Mouse (Mus musculus) stomach, embryonic 14.5 days (tissue): Measurements from ENCODE around the gene Epha4. TPM values are rescaled to one million over a fixed set of nuclear protein-coding genes. Genes with fewer than 3 reads are reported as not detected.

Source experiments
- ATAC-seq: fragments of 200-750 bp; cut with Nextera tagmentation; 2 replicates; pipeline ENCODE4 v1.8.0; 2017; ENCODE audit warnings: low read depth, moderate TSS enrichment; ENCODE audit not compliant: insufficient number of reproducible peaks, insufficient read depth, low FRiP score
- H3K27ac ChIP-seq: fragments of 300-500 bp; sonication (generic); 2 replicates; pipeline ENCODE4 v1.5.1; 2014; ENCODE audit warnings: mild to moderate bottlenecking, low read length, moderate library complexity, mixed read lengths
- H3K27me3 ChIP-seq: fragments of 300-500 bp; sonication (generic); 2 replicates; pipeline ENCODE4 v1.6.1; 2014; ENCODE audit warnings: low read length, control low read depth, mixed read lengths; ENCODE audit not compliant: control insufficient read depth, insufficient read depth
- H3K36me3 ChIP-seq: fragments of 300-500 bp; sonication (generic); 2 replicates; pipeline ENCODE4 v1.6.1; 2014; ENCODE audit warnings: mild to moderate bottlenecking, control low read depth, low read length, moderate library complexity, mixed read lengths; ENCODE audit not compliant: control insufficient read depth, insufficient read depth
- H3K4me1 ChIP-seq: fragments of 300-500 bp; sonication (generic); 2 replicates; pipeline ENCODE4 v1.6.1; 2014; ENCODE audit warnings: low read length, control low read depth, mixed read lengths; ENCODE audit not compliant: control insufficient read depth, insufficient read depth
- H3K4me2 ChIP-seq: fragments of 300-500 bp; sonication (generic); replicated peaks from 2 replicates; pipeline ENCODE4 v1.6.1; 2014; ENCODE audit warnings: low read depth, low read length, control low read depth
- H3K4me3 ChIP-seq: fragments of 300-500 bp; sonication (generic); 2 replicates; pipeline ENCODE4 v1.5.1; 2014; ENCODE audit warnings: low read depth, low read length, control low read depth
- H3K9ac ChIP-seq: fragments of 300-500 bp; sonication (generic); replicated peaks from 2 replicates; pipeline ENCODE4 v1.6.1; 2014; ENCODE audit warnings: low read depth, mild to moderate bottlenecking, control low read depth, low read length, moderate library complexity, mixed read lengths
- H3K9me3 ChIP-seq: fragments of 300-500 bp; sonication (generic); 2 replicates; pipeline ENCODE4 v1.6.1; 2016; ENCODE audit warnings: low read depth, low read length, control low read depth; ENCODE audit not compliant: control insufficient read depth
- WGBS: fragments of 180-500 bp; shearing (Covaris S2); extraction: QIAGEN DNeasy Blood & Tissue Kit; methylation state at CpG from one replicate; pipeline ENCODE4 v1.1.7; 2014; 5-methylcytosine and 5-hydroxymethylcytosine counted together
- microRNA-seq: library from miRNA; unstranded; fragments of <30 nt; microRNA quantifications from one replicate; pipeline ENCODE4, GENCODE M21; 2016
- polyA plus RNA-seq: library from polyadenylated mRNA; unstranded; fragments of >200 nt; fragmentation: Nextera tagmentation; extraction: Ambion mirVana; gene quantifications from 2 replicates; pipeline ENCODE4 v1.2.1, GENCODE M21; 2014

Gene Epha4
- polyA plus RNA-seq, 1 experiment from 2014 or later = 18.2 TPM

GRCm38 (mm10) chr1:77343792-77344191 lies 171.1 kb downstream of the Epha4 start:
- Histone ChIP-seq H3K27me3 (no peaks in the 10 kb centered on the region), H3K4me3 (no peak overlapping the region), H3K9me3 (no peaks in the 10 kb centered on the region), H3K4me1 (no peaks in the 10 kb centered on the region), H3K9ac (no peak overlapping the region), H3K27ac (no peak overlapping the region), H3K4me2 (no peak overlapping the region), H3K36me3 (no peaks in the 10 kb centered on the region)
- 75% methylated on average over 4 of the region's 4 CpGs for WGBS
- no peak for ATAC-seq

DNA sequence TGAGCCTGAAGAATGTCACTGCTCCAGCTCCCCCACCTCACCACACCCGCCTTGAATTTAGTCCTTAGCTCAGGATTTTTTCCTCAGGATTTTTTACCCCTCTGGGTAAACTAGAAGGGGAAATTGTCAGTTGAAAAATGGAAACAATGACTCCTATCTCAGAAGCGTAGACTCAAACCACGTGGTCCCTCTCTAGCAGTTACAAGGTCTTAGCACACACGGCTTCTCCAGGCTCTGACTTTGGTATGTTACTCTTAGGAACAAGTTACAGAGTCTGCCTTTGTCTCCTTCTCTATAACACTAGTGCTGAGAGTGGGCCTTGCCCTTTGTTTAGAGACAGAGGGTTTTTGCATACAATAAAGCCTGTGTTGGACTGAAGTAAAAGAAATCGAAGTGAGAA lies 175.2 kb downstream of the Epha4 start:
- Histone ChIP-seq H3K27me3 (no peaks in the 10 kb centered on the region), H3K27ac (no peak overlapping the region), H3K9me3 (no peaks in the 10 kb centered on the region), H3K36me3 (no peaks in the 10 kb centered on the region), H3K4me2 (no peak overlapping the region), H3K4me3 (no peak overlapping the region), H3K4me1 (peaks cover 3% of the 10 kb centered on the region; the same call in 1 of the 2 replicates), H3K9ac (no peak overlapping the region)
- WGBS = 65% methylated on average over 5 of the region's 5 CpGs
- ATAC-seq = no peak

GRCm38 (mm10) chr1:77338346-77338745 lies 176.5 kb downstream of the Epha4 start:
- no peaks in the 10 kb centered on the region for H3K27me3 ChIP-seq
- H3K4me2 ChIP-seq = no peak overlapping the region
- no peak overlapping the region for H3K27ac ChIP-seq
- no peak overlapping the region for H3K4me3 ChIP-seq
- no peaks in the 10 kb centered on the region for H3K9me3 ChIP-seq
- WGBS = 24% methylated on average over 6 of the region's 6 CpGs
- H3K9ac ChIP-seq = no peak overlapping the region
- no peaks in the 10 kb centered on the region for H3K36me3 ChIP-seq
- ATAC-seq = no peak
- peaks cover 3% of the 10 kb centered on the region; the same call in 1 of the 2 replicates for H3K4me1 ChIP-seq

DNA sequence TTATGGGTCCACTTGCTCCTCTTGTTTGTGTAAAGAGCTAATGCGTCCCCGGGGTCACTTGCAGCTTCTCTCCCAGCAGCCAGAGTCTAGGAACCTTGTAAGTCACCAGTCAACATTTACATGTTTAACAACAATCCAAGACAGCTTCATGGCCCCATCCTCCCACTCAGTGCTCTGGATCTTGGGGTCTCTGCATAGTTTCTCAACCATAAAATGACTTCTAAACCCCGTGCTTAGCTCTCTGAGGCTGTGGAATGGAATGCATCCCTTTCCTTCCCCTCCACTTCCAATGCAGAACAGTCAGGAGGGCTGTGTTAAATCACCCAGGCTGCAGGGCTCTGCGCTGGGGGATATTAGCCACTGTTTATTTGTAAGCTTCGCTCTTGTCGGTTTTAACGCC lies 178.0 kb downstream of the Epha4 start:
- WGBS = 37% methylated on average over 7 of the region's 7 CpGs
- H3K4me2 ChIP-seq = no peak overlapping the region
- H3K9ac ChIP-seq = no peak overlapping the region
- no peaks in the 10 kb centered on the region for H3K36me3 ChIP-seq
- no peaks in the 10 kb centered on the region for H3K9me3 ChIP-seq
- H3K27me3 ChIP-seq = no peaks in the 10 kb centered on the region
- H3K4me3 ChIP-seq = no peak overlapping the region
- peaks cover 3% of the 10 kb centered on the region; the same call in 1 of the 2 replicates for H3K4me1 ChIP-seq
- no peak for ATAC-seq
- H3K27ac ChIP-seq = no peak overlapping the region

- WGBS = 46% methylated on average over 4 of the region's 4 CpGs
- no peaks in the 10 kb centered on the region for H3K27me3 ChIP-seq
- H3K36me3 ChIP-seq = no peaks in the 10 kb centered on the region
- no peak overlapping the region for H3K27ac ChIP-seq
- no peak overlapping the region for H3K4me2 ChIP-seq
- H3K9ac ChIP-seq = no peak overlapping the region
- no peak for ATAC-seq
- no peak overlapping the region for H3K4me3 ChIP-seq
- no peaks in the 10 kb centered on the region for H3K9me3 ChIP-seq
- 0 out of 2 replicates have a peak, but pooled peaks cover 3% of the 10 kb centered on the region for H3K4me1 ChIP-seq
Observed at GRCm38 (mm10) chr1:77318597-77319127, 196.2 kb downstream of the Epha4 start.

Small RNA genes within 50 kb of the gene (microRNA-seq; reads per million reads assigned to microRNA genes)
- not detected for gene Mir6352
